Mouse (Mus musculus) embryonic facial prominence, embryonic 14.5 days (tissue): Measurements from ENCODE around the gene Rilp. TPM values are rescaled to one million over a fixed set of nuclear protein-coding genes. Genes with fewer than 3 reads are reported as not detected.

Experiments
- ATAC-seq: fragments of 200-750 bp; cut with Nextera tagmentation; 2 replicates; pipeline ENCODE4 v1.8.0; 2017; ENCODE audit warnings: low read depth, moderate number of reproducible peaks, moderate TSS enrichment
- DNase-seq: peaks from one replicate; pipeline ENCODE4 v3.0.0-alpha.2; 2015; ENCODE audit warnings: low spot score
- H3K27ac ChIP-seq: fragments of 300-500 bp; sonication (generic); replicated peaks from 2 replicates; pipeline ENCODE4 v1.5.1; 2014; ENCODE audit warnings: low read depth, mild to moderate bottlenecking, low read length, moderate library complexity
- H3K27me3 ChIP-seq: fragments of 300-500 bp; sonication (generic); replicated peaks from 2 replicates; pipeline ENCODE4 v1.6.1; 2014; ENCODE audit warnings: low read length; ENCODE audit not compliant: control insufficient read depth, insufficient read depth
- H3K36me3 ChIP-seq: fragments of 300-500 bp; sonication (generic); 2 replicates; pipeline ENCODE4 v1.6.1; 2014; ENCODE audit warnings: low read length, mixed read lengths; ENCODE audit not compliant: control insufficient read depth, insufficient read depth
- H3K4me1 ChIP-seq: fragments of 300-500 bp; sonication (generic); 2 replicates; pipeline ENCODE4 v1.6.1; 2014; ENCODE audit warnings: antibody characterized with exemption, low read length; ENCODE audit not compliant: control insufficient read depth, insufficient read depth
- H3K4me2 ChIP-seq: fragments of 300-500 bp; sonication (generic); 2 replicates; pipeline ENCODE4 v1.6.1; 2014; ENCODE audit warnings: low read depth, mild to moderate bottlenecking, low read length, moderate library complexity, mixed read lengths
- H3K4me3 ChIP-seq: fragments of 300-500 bp; sonication (generic); 2 replicates; pipeline ENCODE4 v1.5.1; 2014; ENCODE audit warnings: low read depth, mild to moderate bottlenecking, low read length
- H3K9ac ChIP-seq: fragments of 300-500 bp; sonication (generic); 2 replicates; pipeline ENCODE4 v1.6.1; 2014; ENCODE audit warnings: low read depth, mild to moderate bottlenecking, low read length, moderate library complexity, mixed read lengths
- H3K9me3 ChIP-seq: fragments of 300-500 bp; sonication (generic); 2 replicates; pipeline ENCODE4 v1.6.1; 2016; ENCODE audit warnings: low read length; ENCODE audit not compliant: control insufficient read depth
- WGBS: fragments of 180-500 bp; shearing (Covaris S2); extraction: QIAGEN DNeasy Blood & Tissue Kit; methylation state at CpG from one replicate; pipeline ENCODE4 v1.1.7; 2014; 5-methylcytosine and 5-hydroxymethylcytosine counted together
- polyA plus RNA-seq: library from polyadenylated mRNA; unstranded; fragments of >200 nt; fragmentation: Nextera tagmentation; extraction: Ambion mirVana; gene quantifications from 2 replicates; pipeline ENCODE4 v1.2.1, GENCODE M21; 2014

Rilp gene
- polyA plus RNA-seq, 1 experiment from 2014 or later = 0.70 TPM

DNA sequence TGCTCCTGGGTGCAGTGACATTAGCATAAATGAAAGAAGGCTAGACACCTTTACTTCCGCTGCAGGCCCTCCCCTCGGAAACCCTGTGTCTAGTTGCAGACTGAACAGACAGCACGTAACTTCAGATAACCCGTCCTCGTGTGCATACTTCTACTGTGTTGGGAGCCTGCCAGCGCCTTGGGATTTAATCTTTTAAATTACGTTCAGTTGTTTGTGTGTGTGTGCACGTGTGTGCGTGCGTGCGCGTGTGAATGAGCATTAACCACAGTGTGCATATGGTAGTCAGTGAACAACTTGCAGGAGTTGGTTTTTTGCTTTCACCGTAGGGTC, 29.0 kb downstream of the Rilp start:
- H3K4me3 ChIP-seq = no peak overlapping the region
- WGBS = 80% methylated on average over 13 of the region's 13 CpGs
- H3K9ac ChIP-seq = no peak overlapping the region
- H3K36me3 ChIP-seq = no peaks in the 10 kb centered on the region
- no peak overlapping the region for H3K27ac ChIP-seq
- no peaks in the 10 kb centered on the region for H3K9me3 ChIP-seq
- ATAC-seq (no peak), DNase-seq (no peak)
- H3K27me3 ChIP-seq = no peaks in the 10 kb centered on the region
- H3K4me1 ChIP-seq = no peaks in the 10 kb centered on the region
- H3K4me2 ChIP-seq = no peak overlapping the region

DNA sequence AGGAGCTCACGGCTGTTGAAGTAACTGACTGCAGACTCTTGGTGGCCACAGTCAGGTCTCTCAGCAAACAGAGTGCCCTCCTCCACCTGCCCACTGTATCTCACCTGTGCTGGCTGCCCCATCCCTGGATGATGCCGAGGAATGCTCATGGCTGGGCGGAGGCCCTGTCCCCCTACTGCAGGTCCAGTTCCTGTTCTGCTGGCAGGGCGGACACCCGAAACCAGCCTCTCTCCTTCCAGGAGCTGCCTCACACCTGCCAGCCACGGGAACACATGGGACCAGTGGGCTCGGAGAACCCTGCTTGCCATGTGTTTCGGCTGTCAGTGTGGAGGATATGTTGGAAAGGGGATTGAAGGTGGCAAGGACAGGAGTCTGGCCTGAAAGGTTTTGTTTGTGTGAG, 30.3 kb downstream of the Rilp start:
- no peak overlapping the region for H3K4me3 ChIP-seq
- no peaks in the 10 kb centered on the region for H3K27me3 ChIP-seq
- no peaks in the 10 kb centered on the region for H3K4me1 ChIP-seq
- H3K36me3 ChIP-seq = no peaks in the 10 kb centered on the region
- H3K4me2 ChIP-seq = no peak overlapping the region
- H3K27ac ChIP-seq = no peak overlapping the region
- DNase-seq (no peak), ATAC-seq (no peak)
- WGBS = 68% methylated on average over 8 of the region's 8 CpGs
- no peak overlapping the region for H3K9ac ChIP-seq
- no peaks in the 10 kb centered on the region for H3K9me3 ChIP-seq

DNA sequence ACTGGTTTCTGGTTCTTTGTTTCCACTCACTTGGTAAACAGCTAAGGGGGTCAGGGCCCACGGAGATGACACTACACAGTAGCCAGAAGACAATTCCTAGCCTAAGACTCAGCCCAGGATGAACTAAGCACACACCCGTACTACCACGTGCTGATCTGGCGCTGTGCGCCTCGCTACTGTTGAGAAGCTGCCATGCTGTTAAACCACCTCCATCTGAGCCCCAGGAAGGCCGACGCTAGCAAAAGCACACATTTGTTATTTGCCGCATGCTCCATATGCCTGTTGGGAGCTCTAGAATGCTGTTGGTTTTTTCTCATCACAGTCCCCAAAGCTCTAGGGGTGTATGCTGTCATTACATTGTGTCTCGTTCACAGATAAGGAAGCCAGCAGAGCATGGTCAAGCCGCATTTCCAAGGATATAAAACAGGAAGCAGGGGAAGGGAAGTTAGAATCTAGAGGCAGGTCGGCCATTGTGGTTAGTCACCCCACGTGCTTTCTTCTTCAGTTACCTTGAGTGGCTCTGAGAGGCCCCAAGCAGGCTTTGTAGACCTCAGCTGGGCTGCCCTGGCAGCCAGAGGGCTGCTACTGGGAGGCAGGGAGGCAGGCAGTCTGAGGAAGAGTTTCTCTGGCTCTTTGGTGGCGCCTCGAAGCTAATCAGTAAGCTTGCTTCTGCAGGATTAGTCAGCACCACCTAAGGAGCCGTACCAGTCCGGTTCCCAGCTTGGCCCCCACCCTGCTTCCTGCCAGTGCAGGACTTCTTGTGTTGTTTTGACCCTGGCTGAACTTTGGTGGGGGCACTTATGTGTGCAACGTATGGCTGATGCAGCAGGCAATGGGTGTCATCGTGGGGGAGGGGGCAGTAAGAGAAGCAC, 31.1 kb downstream of the Rilp start:
- DNase-seq = no peak

DNA sequence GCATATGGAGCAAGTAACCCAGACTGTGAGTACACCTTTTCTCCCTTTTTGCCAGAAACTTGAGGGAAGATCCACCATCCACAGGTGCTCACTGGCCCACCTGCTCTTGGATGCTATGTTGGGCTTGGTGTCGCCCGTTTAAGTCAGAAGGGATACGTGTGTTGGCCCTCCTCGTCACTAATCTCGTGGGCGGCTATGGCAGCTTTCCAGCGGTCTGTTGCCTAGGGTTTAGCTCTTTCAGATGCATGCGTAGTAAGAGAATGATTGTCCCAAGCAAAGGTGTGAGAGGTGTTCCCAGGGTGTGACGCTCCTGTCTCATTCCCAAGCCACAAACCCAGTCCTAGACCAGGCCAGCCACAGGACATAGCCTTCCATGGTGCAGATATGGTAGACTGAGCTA, 34.8 kb downstream of the Rilp start:
- no peak for ATAC-seq
- Histone ChIP-seq H3K9me3 (no peaks in the 10 kb centered on the region), H3K4me3 (no peak overlapping the region), H3K4me2 (no peak overlapping the region), H3K36me3 (no peaks in the 10 kb centered on the region), H3K27ac (no peak overlapping the region), H3K27me3 (no peaks in the 10 kb centered on the region), H3K9ac (no peak overlapping the region), H3K4me1 (peaks cover 3% of the 10 kb centered on the region; the same call in 1 of the 2 replicates)
- DNase-seq = no peak
- WGBS = 89% methylated on average over 9 of the region's 9 CpGs

More for the DNA sequence above, 31.1 kb downstream of the Rilp start:
- Histone ChIP-seq H3K27ac (no peak overlapping the region), H3K4me1 (no peaks in the 10 kb centered on the region), H3K9me3 (no peaks in the 10 kb centered on the region), H3K9ac (no peak overlapping the region), H3K4me2 (no peak overlapping the region), H3K4me3 (no peak overlapping the region), H3K36me3 (no peaks in the 10 kb centered on the region), H3K27me3 (no peaks in the 10 kb centered on the region)
- ATAC-seq = no peak
- 66% methylated on average over 19 of the region's 19 CpGs for WGBS

DNA sequence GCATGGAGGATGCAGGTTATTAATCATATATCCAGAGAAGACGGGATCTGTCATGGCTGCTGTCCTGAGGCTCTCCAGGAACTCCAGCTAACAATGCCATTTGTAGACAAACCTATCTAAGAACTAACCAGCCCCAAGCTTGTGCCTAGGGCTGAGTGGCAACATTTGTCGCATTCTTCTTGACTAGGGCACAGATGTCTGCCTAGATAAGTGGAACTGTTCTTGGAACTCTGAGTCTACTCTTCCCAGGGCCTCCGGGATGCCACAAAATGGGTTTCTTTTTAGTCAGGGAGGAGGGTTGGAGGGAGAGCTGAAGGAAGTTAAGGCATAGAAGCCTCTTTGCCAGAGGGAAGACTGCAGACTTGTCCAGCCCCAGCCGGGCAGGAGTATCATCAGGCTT, 36.2 kb downstream of the Rilp start:
- Histone ChIP-seq H3K4me2 (no peak overlapping the region), H3K27me3 (no peaks in the 10 kb centered on the region), H3K9me3 (no peaks in the 10 kb centered on the region), H3K4me3 (no peak overlapping the region), H3K36me3 (no peaks in the 10 kb centered on the region), H3K27ac (no peak overlapping the region), H3K4me1 (peaks cover 5% of the 10 kb centered on the region; the same call in 1 of the 2 replicates), H3K9ac (no peak overlapping the region)
- WGBS = 69% methylated on average over 4 of the region's 4 CpGs
- ATAC-seq (no peak), DNase-seq (no peak)

DNA sequence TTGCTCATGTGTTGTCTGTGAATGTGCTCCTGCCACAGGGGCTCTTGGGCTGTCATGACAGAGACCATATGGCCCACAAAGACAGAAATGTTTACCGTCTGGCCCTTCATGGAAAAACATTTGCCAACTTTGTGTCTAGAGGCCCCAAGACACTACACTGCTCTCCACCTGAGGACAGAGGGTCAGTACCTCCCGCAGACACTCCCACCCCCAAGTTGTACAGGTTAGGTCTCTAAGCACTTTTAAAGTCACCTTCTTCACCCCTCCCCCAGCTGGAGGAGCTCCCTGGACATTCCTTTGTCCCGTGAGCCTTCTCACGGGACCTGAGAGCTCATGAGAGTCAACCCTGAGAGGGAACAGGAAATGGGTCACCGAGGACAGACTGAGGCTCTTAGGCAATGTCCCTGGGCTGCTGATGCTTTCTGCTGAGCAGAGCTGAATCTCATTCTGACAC, 39.8 kb downstream of the Rilp start:
- H3K27me3 ChIP-seq = no peaks in the 10 kb centered on the region
- H3K4me1 ChIP-seq = peaks cover 20% of the 10 kb centered on the region
- no peak overlapping the region for H3K4me2 ChIP-seq
- no peak overlapping the region for H3K4me3 ChIP-seq
- H3K36me3 ChIP-seq = no peaks in the 10 kb centered on the region
- WGBS = 41% methylated on average over 5 of the region's 5 CpGs
- DNase-seq (no peak), ATAC-seq (no peak)
- peak overlapping the region; percentile 58; the same call in 1 of the 2 replicates for H3K27ac ChIP-seq
- H3K9ac ChIP-seq = no peak overlapping the region
- no peaks in the 10 kb centered on the region for H3K9me3 ChIP-seq

DNA sequence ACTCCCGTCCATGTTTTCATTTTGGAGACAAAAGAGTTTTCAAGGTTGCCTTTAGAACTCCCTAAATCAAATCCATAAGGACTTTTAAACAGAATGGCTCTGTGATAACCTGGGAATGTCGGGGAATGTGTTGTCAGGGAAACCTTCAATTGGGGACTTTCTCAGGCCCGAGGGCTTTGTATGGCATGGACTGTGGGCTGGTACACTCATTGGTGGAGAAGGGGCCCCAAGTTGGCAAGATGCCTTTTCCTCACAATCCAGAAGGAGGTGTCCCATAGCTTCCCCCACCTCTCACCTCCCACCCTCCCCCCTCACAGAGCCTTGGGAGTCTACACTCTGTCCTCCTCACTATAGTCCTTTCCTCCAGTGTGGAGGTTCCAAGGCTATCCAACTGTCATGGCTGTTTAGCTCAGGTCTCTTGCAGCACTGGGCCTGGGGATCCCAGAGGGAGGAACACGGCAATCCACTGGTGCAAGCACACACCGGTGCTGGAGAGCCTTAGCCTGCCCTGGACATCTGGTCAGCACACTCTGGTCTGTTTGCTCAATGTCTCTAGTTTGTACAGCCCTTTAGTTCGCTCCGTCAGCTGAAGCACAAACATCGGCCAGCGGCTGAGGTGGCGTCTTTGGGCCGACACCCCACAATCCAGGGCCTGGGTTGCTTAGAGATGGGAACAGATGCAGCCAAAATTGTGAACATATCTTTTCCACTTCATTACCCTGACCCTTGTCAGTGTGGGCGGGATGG, 40.5 kb downstream of the Rilp start:
- Histone ChIP-seq H3K9ac (no peak overlapping the region), H3K4me3 (no peak overlapping the region), H3K4me1 (peaks cover 20% of the 10 kb centered on the region), H3K4me2 (no peak overlapping the region), H3K36me3 (no peaks in the 10 kb centered on the region), H3K9me3 (no peaks in the 10 kb centered on the region), H3K27ac (peak overlapping the region; percentile 58; the same call in 1 of the 2 replicates), H3K27me3 (no peaks in the 10 kb centered on the region)
- peak; percentile 5; the same call in 1 of the 2 replicates for ATAC-seq
- WGBS = 53% methylated on average over 12 of the region's 12 CpGs
- no peak for DNase-seq

- Histone ChIP-seq H3K9me3 (no peaks in the 10 kb centered on the region), H3K4me2 (no peak overlapping the region), H3K36me3 (no peaks in the 10 kb centered on the region), H3K9ac (no peak overlapping the region), H3K27me3 (no peaks in the 10 kb centered on the region), H3K27ac (peak overlapping the region; percentile 58; the same call in 1 of the 2 replicates), H3K4me3 (no peak overlapping the region), H3K4me1 (peaks cover 20% of the 10 kb centered on the region)
- ATAC-seq = no peak
- no peak for DNase-seq
- WGBS = 80% methylated on average over 5 of the region's 5 CpGs
These were observed 41.4 kb downstream of the Rilp start for GRCm38 (mm10) chr11:75551321-75551720.
